Mouse (Mus musculus): ENCODE measurements around the gene Ppp4r1. TPM values are rescaled to one million over a fixed set of nuclear protein-coding genes. Genes with fewer than 3 reads are reported as not detected.

Ppp4r1 gene
- total and polyA plus RNA-seq, 3 experiments: 12.9 to 17.1 (median 13.6) TPM

- no peak for TF ChIP-seq ETS1 (conservative IDR thresholded peaks at IDR 0.05; ENCODE audit: low read depth, low read length)
- TF ChIP-seq KAT2A (IDR thresholded peaks at IDR 0.05; ENCODE audit: insufficient replicate concordance, low read length): peak; percentile 97
- peak; percentile 91 for TF ChIP-seq NELFE (IDR thresholded peaks at IDR 0.05; ENCODE audit: low read depth, low read length)
- peak; percentile 89 for TF ChIP-seq ELF1 (IDR thresholded peaks at IDR 0.05; ENCODE audit: low read depth, low read length)
- no peak for TF ChIP-seq ZKSCAN1 (IDR thresholded peaks at IDR 0.05; ENCODE audit: borderline replicate concordance, low read depth, low read length)
- TF ChIP-seq IRF4 (IDR thresholded peaks at IDR 0.05; ENCODE audit: low read depth, low read length): peak; percentile 59; the same call in 1 of the 2 replicates
- TF ChIP-seq EP300 (IDR thresholded peaks at IDR 0.05; ENCODE audit: low read length): no peak
- TF ChIP-seq POLR2A (IDR thresholded peaks at IDR 0.05; ENCODE audit: low read depth, low read length): peak; percentile 93
- TF ChIP-seq GABPA (IDR thresholded peaks at IDR 0.05; ENCODE audit: insufficient replicate concordance, low read depth, low read length): peak; percentile 79; the same call in 1 of the 2 replicates
These were observed 102.5 kb downstream of the Ppp4r1 start (continued) for GRCm38 (mm10) chr17:65884691-65885397.

GRCm38 (mm10) chr17:65885398-65885696 lies 103.0 kb downstream of the Ppp4r1 start:
- Histone ChIP-seq H3K27me3 (replicated peaks) (no peaks in the 10 kb centered on the region), H3K9ac (ENCODE audit: insufficient read depth, low read depth) (peak overlapping the region; percentile 44), H3K4me1 (ENCODE audit: control insufficient read depth in 1 of 2, insufficient read depth in 2 of 2) (peaks cover 0 to 17% of the 10 kb centered on the region in 2 experiments; a peak in 2 of 4 replicates), H3K4me2 (ENCODE audit: insufficient read depth, low read depth, poor library complexity, severe bottlenecking) (peak overlapping the region; percentile 96), H3K36me3 (replicated peaks in 1 of 2; ENCODE audit: control insufficient read depth in 1 of 2, insufficient read depth in 1 of 2, low read length in 1 of 2) (no peaks in the 10 kb centered on the region), H3K4me3 (replicated peaks in 1 of 3; ENCODE audit: low read depth in 2 of 3, low read length in 2 of 3, poor library complexity in 1 of 3) (peak overlapping the region; percentile 55 to 97 (median 58)), H3K27ac (ENCODE audit: insufficient read depth, low read depth) (no peak overlapping the region; the same call in 1 of the 2 replicates), H3K79me2 (replicated peaks; ENCODE audit: control insufficient read depth, extremely low read depth, insufficient read depth, poor library complexity, severe bottlenecking) (peaks cover 7% of the 10 kb centered on the region; the same call in 1 of the 2 replicates), H3K9me3 (replicated peaks; ENCODE audit: low read length) (no peaks in the 10 kb centered on the region)
- in situ Hi-C loops (cut with MboI; ENCODE audit: low pct_ligation_motif_present, low pct_unique_long_range_greater_than_20kb, low sequenced_read_pairs) (loop anchor here (10.0 kb wide), 1 partner anchor 229 kb away; the partner anchor contains the start of gene Washc1), dilution Hi-C loops (cut with MboI; ENCODE audit: extremely low pct_ligation_motif_present, extremely low pct_unique_long_range_greater_than_20kb, low sequenced_read_pairs) (no loop called here)
- DNase-seq (ENCODE audit: extremely low read depth): no peak
- no peak for TF ChIP-seq MAZ (IDR thresholded peaks at IDR 0.05; ENCODE audit: low read depth, low read length)
- no peak for TF ChIP-seq KAT2A (IDR thresholded peaks at IDR 0.05; ENCODE audit: insufficient replicate concordance, low read length)
- no peak for TF ChIP-seq USF1 (IDR thresholded peaks at IDR 0.05; ENCODE audit: low read depth, low read length)
- no peak for TF ChIP-seq ZKSCAN1 (IDR thresholded peaks at IDR 0.05; ENCODE audit: borderline replicate concordance, low read depth, low read length)
- TF ChIP-seq CHD1 (IDR thresholded peaks at IDR 0.05; ENCODE audit: low read depth, low read length): no peak
- no peak for TF ChIP-seq MYC (IDR thresholded peaks at IDR 0.05; ENCODE audit: low read depth, low read length)
- no peak for TF ChIP-seq SMC3 (IDR thresholded peaks at IDR 0.05; ENCODE audit: low read depth, low read length)
- no peak for TF ChIP-seq MEF2A (IDR thresholded peaks at IDR 0.05; ENCODE audit: borderline replicate concordance, low read depth, low read length)
- TF ChIP-seq POLR2A (IDR thresholded peaks at IDR 0.05; ENCODE audit: low read depth, low read length): no peak; the same call in 1 of the 2 replicates
- no peak for TF ChIP-seq RCOR1 (conservative IDR thresholded peaks at IDR 0.05; ENCODE audit: low read depth, low read length)
- no peak for TF ChIP-seq POLR2AphosphoS2 (IDR thresholded peaks at IDR 0.05; ENCODE audit: low read depth, low read length)
- TF ChIP-seq NELFE (IDR thresholded peaks at IDR 0.05; ENCODE audit: low read depth, low read length): no peak
- no peak for TF ChIP-seq GABPA (IDR thresholded peaks at IDR 0.05; ENCODE audit: insufficient replicate concordance, low read depth, low read length)
- TF ChIP-seq IRF4 (IDR thresholded peaks at IDR 0.05; ENCODE audit: low read depth, low read length): no peak
- TF ChIP-seq ZC3H11A (IDR thresholded peaks at IDR 0.05; ENCODE audit: low read depth, low read length): no peak
- TF ChIP-seq PAX5 (IDR thresholded peaks at IDR 0.05; ENCODE audit: low read length): no peak
- TF ChIP-seq CHD2 (IDR thresholded peaks at IDR 0.05; ENCODE audit: low read length): no peak
- TF ChIP-seq MAFK (IDR thresholded peaks at IDR 0.05; ENCODE audit: insufficient replicate concordance, low read length): no peak
- no peak for TF ChIP-seq EP300 (IDR thresholded peaks at IDR 0.05; ENCODE audit: low read length)
